Mouse (Mus musculus): ENCODE data around the gene Rarg.

Rarg gene

GRCm38 (mm10) chr15:102257202-102258075 is at the start of gene Rarg:
Gene Rarg, minus strand, starts transcription at chr15:102257517.
- peak; percentile 91 for DNase-seq (ENCODE audit: inconsistent ontology term)

- DNase-seq (ENCODE audit: inconsistent ontology term), result no peak
These were observed 45.2 kb upstream of the Rarg start for GRCm38 (mm10) chr15:102302542-102302941.

- DNase-seq (ENCODE audit: inconsistent ontology term), result no peak
These were observed 39.2 kb upstream of the Rarg start for GRCm38 (mm10) chr15:102296368-102297006.

GRCm38 (mm10) chr15:102295633-102296367 is 38.5 kb upstream of the Rarg start, which contains the start of gene Espl1:
Gene Espl1, plus strand, starts transcription at chr15:102296266.
- peak; percentile 91 for DNase-seq (ENCODE audit: inconsistent ontology term)

- DNase-seq (ENCODE audit: inconsistent ontology term), result peak; percentile 26
These were observed 30.1 kb upstream of the Rarg start for GRCm38 (mm10) chr15:102287395-102287794.

- DNase-seq (ENCODE audit: inconsistent ontology term), result no peak
These were observed 26.3 kb upstream of the Rarg start for GRCm38 (mm10) chr15:102283648-102284047.

- DNase-seq (ENCODE audit: inconsistent ontology term), result no peak
These were observed 25.4 kb upstream of the Rarg start for GRCm38 (mm10) chr15:102282463-102283292.

GRCm38 (mm10) chr15:102280623-102281022 is 23.3 kb upstream of the Rarg start:
- no peak for DNase-seq (ENCODE audit: inconsistent ontology term)

GRCm38 (mm10) chr15:102279783-102280520 is 22.6 kb upstream of the Rarg start:
- no peak for DNase-seq (ENCODE audit: inconsistent ontology term)

- peak; percentile 97 for DNase-seq (ENCODE audit: inconsistent ontology term)
These were observed 21.9 kb upstream of the Rarg start, which contains the start of gene Mfsd5 for GRCm38 (mm10) chr15:102279092-102279782. Gene Mfsd5, plus strand, starts transcription at chr15:102279454.

GRCm38 (mm10) chr15:102278726-102279091 is 21.4 kb upstream of the Rarg start:
- DNase-seq (ENCODE audit: inconsistent ontology term), result no peak

- no peak for DNase-seq (ENCODE audit: inconsistent ontology term)
These were observed 16.8 kb upstream of the Rarg start for GRCm38 (mm10) chr15:102273982-102274716.

- DNase-seq (ENCODE audit: inconsistent ontology term), result no peak
These were observed 14.1 kb upstream of the Rarg start for GRCm38 (mm10) chr15:102271441-102271840.

- DNase-seq (ENCODE audit: inconsistent ontology term), result no peak
These were observed 13.1 kb upstream of the Rarg start, which contains the start of gene Gm9918 for GRCm38 (mm10) chr15:102270274-102270960. Gene Gm9918, plus strand, starts transcription at chr15:102270563.

GRCm38 (mm10) chr15:102265548-102265947 is 8.2 kb upstream of the Rarg start:
- DNase-seq (ENCODE audit: inconsistent ontology term), result no peak

- DNase-seq (ENCODE audit: inconsistent ontology term), result no peak
These were observed 5.7 kb upstream of the Rarg start for GRCm38 (mm10) chr15:102263037-102263436.

GRCm38 (mm10) chr15:102262582-102262981 is 5.3 kb upstream of the Rarg start:
- DNase-seq (ENCODE audit: inconsistent ontology term), result no peak

GRCm38 (mm10) chr15:102258581-102259253 is 1.4 kb upstream of the Rarg start:
- DNase-seq (ENCODE audit: inconsistent ontology term), result no peak
